Mouse (Mus musculus): Measurements from ENCODE around the gene Bglap3.

- TF ChIP-seq TAL1 (IDR thresholded peaks at IDR 0.05; ENCODE audit: low read length) = no peak
- no peak for TF ChIP-seq GATA1 (IDR thresholded peaks at IDR 0.05; ENCODE audit: low read length)
Observed at GRCm38 (mm10) chr3:88337367-88338020, 35.0 kb downstream of the Bglap3 start.
